Mouse (Mus musculus): ENCODE measurements around the gene Sos1. TPM values are rescaled to one million over a fixed set of nuclear protein-coding genes. Genes with fewer than 3 reads are reported as not detected.
"Not testable (repeated sequence)": the region's sequence is repeated elsewhere in the genome, so short reads cannot be mapped to it uniquely, and the experiment has no call there.

Gene Sos1
- total and polyA plus RNA-seq, 3 experiments: 3.2 to 13.1 (median 11.2) TPM

- Histone ChIP-seq H3K4me1 (ENCODE audit: control insufficient read depth, insufficient read depth, low read length) (peaks cover 6% of the 10 kb centered on the region), H3K4me3 (no peak overlapping the region), H3K9ac (ENCODE audit: low read depth, low read length) (no peak overlapping the region), H3K79me2 (replicated peaks; ENCODE audit: control insufficient read depth, insufficient read depth, low read length) (peaks cover 9% of the 10 kb centered on the region), H3K27ac (no peak overlapping the region), H3K36me3 (ENCODE audit: control insufficient read depth, insufficient read depth, low read length) (peaks cover 3% of the 10 kb centered on the region; the same call in 1 of the 2 replicates), H3K27me3 (ENCODE audit: control insufficient read depth, insufficient read depth, low read length) (no peaks in the 10 kb centered on the region)
- intact Hi-C loops (cut with DNase I): loop anchor here (2.0 kb wide), 2 partner anchors 23 to 45 kb away; no protein-coding TSS in a partner anchor
- WGBS: 83% methylated on average over 2 of the region's 2 CpGs
- DNase-seq: no peak
- no peak for TF ChIP-seq EP300 (IDR thresholded peaks at IDR 0.05; ENCODE audit: insufficient read depth, low read depth, low read length)
Observed at GRCm38 (mm10) chr17:80477679-80478078, 2.6 kb downstream of the Sos1 start.

DNA sequence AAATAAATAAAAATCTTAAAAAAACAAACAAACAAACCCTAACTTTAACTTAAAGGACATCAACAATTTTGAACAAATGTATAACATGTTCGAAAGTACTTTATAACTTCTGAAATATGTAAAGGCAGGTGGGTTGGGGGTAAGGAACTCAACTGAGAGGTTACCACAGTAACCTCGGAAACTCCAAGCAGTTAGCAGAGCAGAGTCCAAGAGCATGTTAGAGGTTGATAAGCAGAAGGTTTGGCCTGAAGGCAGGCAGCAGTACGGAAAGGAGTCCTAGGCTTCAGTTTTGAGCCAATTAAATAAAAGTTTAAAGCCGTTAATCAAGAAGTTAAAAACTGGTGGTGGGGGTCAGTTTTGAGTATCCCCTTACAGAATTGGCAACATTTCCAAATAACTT, 3.8 kb downstream of the Sos1 start:
- 81% methylated on average over 4 of the region's 4 CpGs for WGBS
- no peak overlapping the region for H3K9ac ChIP-seq (ENCODE audit: low read depth, low read length)
- no peak overlapping the region for H3K27ac ChIP-seq
- no peak overlapping the region for H3K4me3 ChIP-seq
- peaks cover 9% of the 10 kb centered on the region for H3K79me2 ChIP-seq (replicated peaks; ENCODE audit: control insufficient read depth, insufficient read depth, low read length)
- no peak for TF ChIP-seq POLR2A (IDR thresholded peaks at IDR 0.05; ENCODE audit: insufficient read depth, low read depth, low read length)
- TF ChIP-seq CTCF (IDR thresholded peaks at IDR 0.05): no peak
- no peak for TF ChIP-seq EP300 (IDR thresholded peaks at IDR 0.05; ENCODE audit: insufficient read depth, low read depth, low read length)
- DNase-seq: no peak
- H3K36me3 ChIP-seq (ENCODE audit: control insufficient read depth, insufficient read depth, low read length): peaks cover 3% of the 10 kb centered on the region; the same call in 1 of the 2 replicates
- H3K4me1 ChIP-seq (ENCODE audit: control insufficient read depth, insufficient read depth, low read length): peaks cover 9% of the 10 kb centered on the region
- intact Hi-C loops (cut with DNase I): no loop called here
- no peaks in the 10 kb centered on the region for H3K27me3 ChIP-seq (ENCODE audit: control insufficient read depth, insufficient read depth, low read length)

- Histone ChIP-seq H3K4me1 (ENCODE audit: control insufficient read depth, insufficient read depth, low read length) (peaks cover 7% of the 10 kb centered on the region), H3K36me3 (ENCODE audit: control insufficient read depth, insufficient read depth, low read length) (no peaks in the 10 kb centered on the region), H3K27me3 (ENCODE audit: control insufficient read depth, insufficient read depth, low read length) (no peaks in the 10 kb centered on the region), H3K79me2 (replicated peaks; ENCODE audit: control insufficient read depth, insufficient read depth, low read length) (peaks cover 7% of the 10 kb centered on the region), H3K27ac (no peak overlapping the region), H3K4me3 (no peak overlapping the region), H3K9ac (ENCODE audit: low read depth, low read length) (no peak overlapping the region)
- WGBS: 47% methylated on average over 8 of the region's 8 CpGs
- DNase-seq: no peak
- TF ChIP-seq CTCF (IDR thresholded peaks at IDR 0.05): no peak
- TF ChIP-seq EP300 (IDR thresholded peaks at IDR 0.05; ENCODE audit: insufficient read depth, low read depth, low read length): no peak
- TF ChIP-seq POLR2A (IDR thresholded peaks at IDR 0.05; ENCODE audit: insufficient read depth, low read depth, low read length): no peak
- intact Hi-C loops (cut with DNase I): no loop called here
Observed at GRCm38 (mm10) chr17:80471056-80471802, 9.0 kb downstream of the Sos1 start.

GRCm38 (mm10) chr17:80468417-80468894, 11.8 kb downstream of the Sos1 start:
- 33% methylated on average over 3 of the region's 3 CpGs for WGBS
- H3K27ac ChIP-seq; H3K27me3 ChIP-seq (ENCODE audit: control insufficient read depth, insufficient read depth, low read length); intact Hi-C loops (cut with DNase I); H3K4me3 ChIP-seq; H3K9ac ChIP-seq (ENCODE audit: low read depth, low read length); H3K4me1 ChIP-seq (ENCODE audit: control insufficient read depth, insufficient read depth, low read length); H3K36me3 ChIP-seq (ENCODE audit: control insufficient read depth, insufficient read depth, low read length); H3K79me2 ChIP-seq (replicated peaks; ENCODE audit: control insufficient read depth, insufficient read depth, low read length): not testable (repeated sequence)
- peak in 1 of 2 experiments; percentile 27 for DNase-seq

GRCm38 (mm10) chr17:80460258-80460657, 20.0 kb downstream of the Sos1 start:
- Histone ChIP-seq H3K4me3 (no peak overlapping the region), H3K27ac (no peak overlapping the region), H3K27me3 (ENCODE audit: control insufficient read depth, insufficient read depth, low read length) (no peaks in the 10 kb centered on the region), H3K4me1 (ENCODE audit: control insufficient read depth, insufficient read depth, low read length) (no peaks in the 10 kb centered on the region; the same call in 1 of the 2 replicates), H3K36me3 (ENCODE audit: control insufficient read depth, insufficient read depth, low read length) (no peaks in the 10 kb centered on the region), H3K79me2 (replicated peaks; ENCODE audit: control insufficient read depth, insufficient read depth, low read length) (peaks cover 7% of the 10 kb centered on the region), H3K9ac (ENCODE audit: low read depth, low read length) (no peak overlapping the region)
- DNase-seq: no peak
- intact Hi-C loops (cut with DNase I): no loop called here
- no peak for TF ChIP-seq EP300 (IDR thresholded peaks at IDR 0.05; ENCODE audit: insufficient read depth, low read depth, low read length)
- TF ChIP-seq CTCF (IDR thresholded peaks at IDR 0.05): no peak
- no peak for TF ChIP-seq POLR2A (IDR thresholded peaks at IDR 0.05; ENCODE audit: insufficient read depth, low read depth, low read length)
- WGBS: 51% methylated on average over 5 of the region's 5 CpGs

DNA sequence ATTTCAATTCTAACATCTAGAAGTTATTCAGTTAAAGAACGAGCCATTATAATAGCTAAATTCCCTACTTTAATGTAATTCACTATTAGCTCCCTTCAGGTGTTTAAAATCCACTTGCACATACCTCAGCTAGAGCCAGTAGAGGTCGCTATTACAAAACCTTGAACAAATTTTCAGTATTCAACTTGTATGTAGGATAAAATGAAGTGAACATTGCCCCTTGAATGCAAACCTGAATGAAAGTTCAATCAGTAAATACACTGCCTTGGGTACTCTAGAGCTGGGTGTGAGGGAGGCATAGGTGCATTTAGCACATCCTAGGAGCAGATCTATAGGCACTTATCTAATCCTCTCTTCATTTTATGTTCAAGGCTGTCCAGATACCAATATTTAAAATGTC, 24.6 kb downstream of the Sos1 start:
- TF ChIP-seq CTCF (IDR thresholded peaks at IDR 0.05) (peak; percentile 90), POLR2A (IDR thresholded peaks at IDR 0.05; ENCODE audit: insufficient read depth, low read depth, low read length) (no peak)
- no peaks in the 10 kb centered on the region; the same call in 1 of the 2 replicates for H3K79me2 ChIP-seq (replicated peaks; ENCODE audit: control insufficient read depth, insufficient read depth, low read length)
- no peaks in the 10 kb centered on the region; the same call in 1 of the 2 replicates for H3K36me3 ChIP-seq (ENCODE audit: control insufficient read depth, insufficient read depth, low read length)
- intact Hi-C loops (cut with DNase I): loop anchor here (2.0 kb wide), 3 partner anchors 23 to 105 kb away; no protein-coding TSS in a partner anchor
- DNase-seq: no peak
- no peak overlapping the region for H3K27ac ChIP-seq
- H3K9ac ChIP-seq (ENCODE audit: low read depth, low read length): no peak overlapping the region
- H3K27me3 ChIP-seq (ENCODE audit: control insufficient read depth, insufficient read depth, low read length): no peaks in the 10 kb centered on the region
- 29% methylated on average over 2 of the region's 2 CpGs for WGBS
- no peaks in the 10 kb centered on the region; the same call in 1 of the 2 replicates for H3K4me1 ChIP-seq (ENCODE audit: control insufficient read depth, insufficient read depth, low read length)
- no peak overlapping the region for H3K4me3 ChIP-seq
